Mouse (Mus musculus) forebrain, postnatal 0 days (tissue): ENCODE measurements around the gene Mapk10. TPM values are rescaled to one million over a fixed set of nuclear protein-coding genes. Genes with fewer than 3 reads are reported as not detected.

ENCODE experiments used
- ATAC-seq: fragments of 200-750 bp; cut with Nextera tagmentation; 2 replicates; pipeline ENCODE4 v1.8.0; 2017; ENCODE audit warnings: mild to moderate bottlenecking, moderate library complexity
- DNase-seq: peaks from one replicate; pipeline ENCODE4 v3.0.0-alpha.2; 2015
- H3K27ac ChIP-seq: fragments of 300-500 bp; sonication (generic); 2 replicates; pipeline ENCODE4 v1.5.1; 2014; ENCODE audit warnings: low read depth, mild to moderate bottlenecking, antibody characterized with exemption, low read length, moderate library complexity, mixed read lengths
- H3K27me3 ChIP-seq: fragments of 300-500 bp; sonication (generic); 2 replicates; pipeline ENCODE4 v1.6.1; 2014; ENCODE audit warnings: mild to moderate bottlenecking, low read length, mixed read lengths; ENCODE audit not compliant: insufficient read depth
- H3K36me3 ChIP-seq: fragments of 300-500 bp; sonication (generic); 2 replicates; pipeline ENCODE4 v1.6.1; 2014; ENCODE audit warnings: mild to moderate bottlenecking, moderate library complexity; ENCODE audit not compliant: insufficient read depth
- H3K4me1 ChIP-seq: fragments of 300-500 bp; sonication (generic); 2 replicates; pipeline ENCODE4 v1.6.1; 2014; ENCODE audit warnings: antibody characterized with exemption; ENCODE audit not compliant: insufficient read depth
- H3K4me2 ChIP-seq: fragments of 300-500 bp; sonication (generic); 2 replicates; pipeline ENCODE4 v1.6.1; 2014; ENCODE audit warnings: low read depth, mild to moderate bottlenecking, moderate library complexity
- H3K4me3 ChIP-seq: fragments of 300-500 bp; sonication (generic); 2 replicates; pipeline ENCODE4 v1.5.1; 2014; ENCODE audit warnings: low read depth, low read length, mixed read lengths
- H3K9ac ChIP-seq: fragments of 300-500 bp; sonication (generic); 2 replicates; pipeline ENCODE4 v1.6.1; 2014; ENCODE audit warnings: mild to moderate bottlenecking
- H3K9me3 ChIP-seq: fragments of 300-500 bp; sonication (generic); 2 replicates; pipeline ENCODE4 v1.6.1; 2016; ENCODE audit warnings: low read length
- CTCF ChIP-seq: sonication (generic); IDR thresholded peaks from 2 replicates; pipeline ENCODE4 v1.5.1; 2016; ENCODE audit warnings: antibody characterized with exemption, control low read depth, low read depth
- WGBS: fragments of 180-500 bp; shearing (Covaris S2); extraction: QIAGEN DNeasy Blood & Tissue Kit; methylation state at CpG from one replicate; pipeline ENCODE4 v1.1.7; 2014; 5-methylcytosine and 5-hydroxymethylcytosine counted together
- polyA plus RNA-seq: library from polyadenylated mRNA; unstranded; fragments of >200 nt; fragmentation: Nextera tagmentation; extraction: Ambion mirVana; gene quantifications from 2 replicates; pipeline ENCODE4 v1.2.1, GENCODE M21; 2015
- total RNA-seq: library from RNA; depleted of rRNA; stranded (reverse); fragments of >200 nt; gene quantifications from 2 replicates; pipeline ENCODE4 v1.2.3, GENCODE M21; 2014

Gene Mapk10
- total and polyA plus RNA-seq, 2 experiments from 2014 or later: 41.5 to 89.2 TPM

DNA sequence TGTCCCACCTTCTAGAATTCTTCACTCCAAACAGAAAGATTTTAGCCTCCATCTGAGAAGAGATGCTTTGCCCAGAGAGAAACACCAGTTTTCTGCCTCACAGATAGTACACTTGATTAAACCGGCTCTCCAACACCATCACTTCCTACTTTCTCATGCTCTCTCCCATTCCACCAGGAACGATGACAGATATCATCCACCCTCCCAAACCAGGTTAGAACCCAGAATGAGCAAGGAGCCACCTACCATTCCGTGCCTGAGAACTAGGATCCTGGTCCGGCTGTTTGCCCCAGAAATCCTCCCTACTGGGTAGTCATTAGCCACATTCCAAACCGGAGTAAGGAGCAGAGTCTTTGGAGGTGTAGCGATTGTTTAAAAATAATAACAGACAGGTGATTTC, 490 bp downstream of the Mapk10 start:
- DNase-seq: peak; percentile 72
- Histone ChIP-seq H3K4me1 (no peaks in the 10 kb centered on the region; the same call in 1 of the 2 replicates), H3K4me3 (peak overlapping the region; percentile 72), H3K9ac (peak overlapping the region; percentile 83), H3K27ac (peak overlapping the region; percentile 91), H3K27me3 (no peaks in the 10 kb centered on the region), H3K9me3 (no peaks in the 10 kb centered on the region), H3K36me3 (no peaks in the 10 kb centered on the region), H3K4me2 (peak overlapping the region; percentile 50)
- ATAC-seq: peak; percentile 42
- WGBS: 4% methylated on average over 6 of the region's 6 CpGs
- no peak for TF ChIP-seq CTCF

DNA sequence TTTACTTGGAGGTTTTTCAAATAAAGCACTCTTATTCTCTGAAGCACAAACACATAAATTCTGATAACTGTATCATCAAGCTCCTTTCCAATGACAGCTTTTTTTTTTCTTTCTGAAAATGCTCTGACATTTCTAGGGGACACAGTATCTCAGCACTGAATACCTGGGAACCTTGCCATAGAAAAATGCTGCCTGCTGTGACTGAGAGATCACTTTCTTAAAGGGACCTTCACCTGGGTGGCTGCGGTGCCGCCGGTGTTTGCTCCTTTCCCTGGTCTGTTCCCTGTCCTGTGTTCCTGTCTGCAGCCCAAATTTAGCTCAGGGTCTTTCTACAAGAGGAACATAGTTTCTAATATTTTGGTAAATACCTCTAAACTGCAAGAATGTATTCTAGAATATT, 1.1 kb downstream of the Mapk10 start:
- Histone ChIP-seq H3K27me3 (no peaks in the 10 kb centered on the region), H3K4me2 (peak overlapping the region; percentile 50), H3K4me3 (peak overlapping the region; percentile 72), H3K27ac (peak overlapping the region; percentile 91), H3K4me1 (no peaks in the 10 kb centered on the region; the same call in 1 of the 2 replicates), H3K9ac (peak overlapping the region; percentile 83), H3K9me3 (no peaks in the 10 kb centered on the region), H3K36me3 (no peaks in the 10 kb centered on the region)
- 28% methylated on average over 3 of the region's 3 CpGs for WGBS
- TF ChIP-seq CTCF: no peak
- ATAC-seq (no peak), DNase-seq (peak; percentile 45)

- Histone ChIP-seq H3K4me3 (peak overlapping the region; percentile 72), H3K4me2 (peak overlapping the region; percentile 50), H3K27ac (peak overlapping the region; percentile 91), H3K9me3 (no peaks in the 10 kb centered on the region), H3K9ac (peak overlapping the region; percentile 83), H3K4me1 (no peaks in the 10 kb centered on the region; the same call in 1 of the 2 replicates), H3K27me3 (no peaks in the 10 kb centered on the region), H3K36me3 (no peaks in the 10 kb centered on the region)
- ATAC-seq (no peak), DNase-seq (peak; percentile 65)
- no peak for TF ChIP-seq CTCF
- WGBS: 26% methylated on average over 6 of the region's 6 CpGs
Measured at GRCm38 (mm10) chr5:103209486-103209885, 1.6 kb downstream of the Mapk10 start.

DNA sequence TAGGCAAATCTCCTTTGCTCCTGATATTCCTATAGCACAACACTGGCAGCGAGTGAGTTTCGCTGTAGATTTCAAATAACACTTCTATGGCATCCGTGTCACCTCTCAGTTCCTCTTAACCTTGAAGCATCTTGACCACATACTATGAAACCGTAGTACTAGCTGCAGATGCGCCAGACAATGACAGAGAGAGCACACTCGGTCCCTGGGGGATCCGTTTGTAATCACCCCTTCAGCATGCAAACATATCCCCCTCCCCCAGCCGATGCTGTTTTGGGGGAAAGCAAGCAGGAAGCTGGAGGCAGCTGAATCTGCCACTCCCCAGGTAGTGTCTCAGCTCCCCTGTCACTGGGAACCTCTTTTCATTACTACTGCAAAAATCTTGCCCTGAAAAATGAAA, 2.3 kb downstream of the Mapk10 start:
- H3K27ac ChIP-seq: peak overlapping the region; percentile 91
- H3K4me2 ChIP-seq: peak overlapping the region; percentile 50
- no peaks in the 10 kb centered on the region for H3K9me3 ChIP-seq
- H3K4me1 ChIP-seq: no peaks in the 10 kb centered on the region; the same call in 1 of the 2 replicates
- ATAC-seq (no peak), DNase-seq (no peak)
- H3K9ac ChIP-seq: peak overlapping the region; percentile 83
- 36% methylated on average over 8 of the region's 8 CpGs for WGBS
- H3K36me3 ChIP-seq: no peaks in the 10 kb centered on the region
- no peak for TF ChIP-seq CTCF
- no peaks in the 10 kb centered on the region for H3K27me3 ChIP-seq
- H3K4me3 ChIP-seq: peak overlapping the region; percentile 72

DNA sequence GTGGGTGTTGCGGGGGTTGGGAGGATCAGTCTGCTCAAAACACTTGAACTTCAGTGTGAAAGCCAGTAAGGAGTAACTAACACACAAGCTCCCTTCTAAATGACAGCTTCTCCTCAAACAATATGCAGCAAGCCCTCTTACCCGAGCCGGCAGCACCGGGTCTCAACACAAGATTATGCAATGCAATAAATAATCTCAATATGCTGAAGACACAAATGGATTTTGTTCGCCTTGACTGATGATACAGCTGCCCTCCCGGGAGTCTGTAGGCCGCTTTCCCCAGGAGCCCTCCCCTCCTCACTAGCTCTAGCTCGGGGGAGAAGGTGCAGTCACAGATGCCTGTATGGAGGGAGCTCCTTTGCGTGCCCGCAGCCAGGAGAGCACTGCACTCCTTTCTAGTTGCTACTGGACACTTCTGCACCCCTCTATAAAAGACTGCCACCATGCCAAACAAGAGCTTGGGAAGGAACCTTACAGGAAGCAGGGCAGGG, 3.1 kb downstream of the Mapk10 start:
- TF ChIP-seq CTCF: no peak
- Histone ChIP-seq H3K4me2 (peak overlapping the region; percentile 50), H3K36me3 (no peaks in the 10 kb centered on the region), H3K9me3 (no peaks in the 10 kb centered on the region), H3K27me3 (no peaks in the 10 kb centered on the region), H3K4me1 (no peaks in the 10 kb centered on the region; the same call in 1 of the 2 replicates), H3K4me3 (peak overlapping the region; percentile 72), H3K9ac (peak overlapping the region; percentile 83), H3K27ac (peak overlapping the region; percentile 91)
- 46% methylated on average over 10 of the region's 10 CpGs for WGBS
- ATAC-seq: no peak
- peak; percentile 26 for DNase-seq

- ATAC-seq (no peak; the same call in 1 of the 2 replicates), DNase-seq (no peak)
- Histone ChIP-seq H3K27me3 (no peaks in the 10 kb centered on the region), H3K9me3 (no peaks in the 10 kb centered on the region), H3K9ac (no peak overlapping the region), H3K36me3 (0 out of 2 replicates have a peak, but pooled peaks cover 3% of the 10 kb centered on the region), H3K4me3 (no peak overlapping the region), H3K4me1 (peaks cover 3% of the 10 kb centered on the region; the same call in 1 of the 2 replicates), H3K27ac (no peak overlapping the region), H3K4me2 (no peak overlapping the region)
- 55% methylated on average over 2 of the region's 2 CpGs for WGBS
- TF ChIP-seq CTCF: no peak
Measured at GRCm38 (mm10) chr5:103197796-103198325, 13.3 kb downstream of the Mapk10 start.

DNA sequence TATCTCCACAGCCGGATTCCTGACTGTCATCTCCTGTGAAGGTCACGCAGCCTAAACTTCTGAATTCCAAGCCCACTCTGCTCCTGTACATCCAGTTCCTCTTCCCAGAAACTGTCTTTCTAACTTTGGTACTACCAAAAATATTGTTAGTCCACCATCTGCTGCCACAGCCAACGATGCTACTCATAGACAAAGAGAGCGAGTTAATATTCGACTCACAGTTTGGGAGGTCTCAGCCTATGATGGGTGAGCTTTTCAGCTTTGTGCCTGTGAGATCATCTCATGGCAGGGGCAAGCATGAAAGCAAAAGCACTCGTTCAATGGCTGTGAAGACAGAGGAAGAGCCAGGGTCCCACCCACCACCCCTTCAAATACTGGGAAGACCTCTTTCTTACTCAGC, 16.6 kb downstream of the Mapk10 start:
- no peaks in the 10 kb centered on the region for H3K9me3 ChIP-seq
- H3K4me2 ChIP-seq: no peak overlapping the region
- ATAC-seq: no peak; the same call in 1 of the 2 replicates
- H3K4me1 ChIP-seq: peaks cover 3% of the 10 kb centered on the region; the same call in 1 of the 2 replicates
- H3K9ac ChIP-seq: no peak overlapping the region
- H3K4me3 ChIP-seq: no peak overlapping the region
- DNase-seq: no peak
- no peaks in the 10 kb centered on the region for H3K36me3 ChIP-seq
- no peaks in the 10 kb centered on the region for H3K27me3 ChIP-seq
- H3K27ac ChIP-seq: no peak overlapping the region
- TF ChIP-seq CTCF: no peak
- 51% methylated on average over 6 of the region's 6 CpGs for WGBS
